Mouse (Mus musculus): ENCODE measurements around the gene Taf9b. TPM values are rescaled to one million over a fixed set of nuclear protein-coding genes. Genes with fewer than 3 reads are reported as not detected.
"Not testable (repeated sequence)": the region's sequence is repeated elsewhere in the genome, so short reads cannot be mapped to it uniquely, and the experiment has no call there.

The Taf9b gene
- total and polyA plus RNA-seq, 3 experiments, result 1.9 to 2.5 TPM; not detected in 1

DNA sequence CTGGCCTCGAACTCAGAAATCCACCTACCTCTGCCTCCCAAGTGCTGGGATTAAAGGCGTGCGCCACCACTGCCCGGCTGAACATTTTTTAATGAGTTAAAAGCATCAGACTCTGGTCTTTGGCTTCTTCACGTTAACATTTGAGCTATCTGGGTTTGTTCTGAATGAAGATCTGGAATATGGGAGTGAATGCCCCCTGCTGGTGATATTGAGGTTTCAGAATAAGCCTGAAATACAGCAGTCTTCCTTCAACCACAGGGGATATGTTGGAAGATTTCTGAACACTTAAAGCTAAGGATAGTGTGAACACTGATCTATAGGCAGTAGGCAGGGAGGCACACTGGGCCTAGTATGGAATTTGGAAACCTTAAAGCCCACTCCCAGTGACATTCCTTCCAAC, 22.1 kb downstream of the Taf9b start:
- DNase-seq (ENCODE audit: low read depth, low spot score), result no peak
- Histone ChIP-seq H3K27me3 (ENCODE audit: control insufficient read depth in 1 of 2, insufficient read depth in 2 of 2, low read length in 2 of 2) (no peaks in the 10 kb centered on the region), H3K9me3 (replicated peaks; ENCODE audit: insufficient read depth, low read length) (no peaks in the 10 kb centered on the region), H3K4me3 (ENCODE audit: control insufficient read depth in 1 of 2, insufficient read depth in 1 of 2, low read depth in 2 of 2, low read length in 2 of 2) (no peak overlapping the region), H3K9ac (ENCODE audit: control insufficient read depth, low read depth, low read length, poor library complexity, severe bottlenecking) (no peak overlapping the region), H3K27ac (ENCODE audit: control insufficient read depth, low read depth, low read length) (no peak overlapping the region), H3K79me2 (ENCODE audit: control insufficient read depth, insufficient read depth, low read length, poor library complexity) (no peaks in the 10 kb centered on the region; the same call in 1 of the 2 replicates), H3K36me3 (ENCODE audit: control insufficient read depth in 1 of 2, insufficient read depth in 2 of 2, low read length in 2 of 2) (peaks cover 0 to 32% of the 10 kb centered on the region in 2 experiments; a peak in 3 of 4 replicates), H3K4me1 (ENCODE audit: control insufficient read depth in 1 of 2, insufficient read depth in 2 of 2, low read length in 2 of 2) (no peaks in the 10 kb centered on the region)
- TF ChIP-seq USF2 (IDR thresholded peaks at IDR 0.05; ENCODE audit: borderline replicate concordance in 1 of 2, insufficient read depth in 1 of 2, low read depth in 1 of 2, low read length in 2 of 2) (no peak), POLR2AphosphoS5 (IDR thresholded peaks at IDR 0.05; ENCODE audit: borderline replicate concordance, low read depth, low read length) (no peak), CTCF (IDR thresholded peaks at IDR 0.05 in 2 of 3, conservative IDR thresholded peaks at IDR 0.05 in 1 of 3; ENCODE audit: control insufficient read depth in 1 of 3, insufficient read depth in 1 of 3, low read depth in 2 of 3, low read length in 3 of 3, poor library complexity in 1 of 3, severe bottlenecking in 1 of 3) (peak in 2 of 3 experiments; percentile 19 to 28; a peak in 3 of 6 replicates), E2F4 (IDR thresholded peaks at IDR 0.05; ENCODE audit: borderline replicate concordance, low read depth, low read length) (no peak)

DNA sequence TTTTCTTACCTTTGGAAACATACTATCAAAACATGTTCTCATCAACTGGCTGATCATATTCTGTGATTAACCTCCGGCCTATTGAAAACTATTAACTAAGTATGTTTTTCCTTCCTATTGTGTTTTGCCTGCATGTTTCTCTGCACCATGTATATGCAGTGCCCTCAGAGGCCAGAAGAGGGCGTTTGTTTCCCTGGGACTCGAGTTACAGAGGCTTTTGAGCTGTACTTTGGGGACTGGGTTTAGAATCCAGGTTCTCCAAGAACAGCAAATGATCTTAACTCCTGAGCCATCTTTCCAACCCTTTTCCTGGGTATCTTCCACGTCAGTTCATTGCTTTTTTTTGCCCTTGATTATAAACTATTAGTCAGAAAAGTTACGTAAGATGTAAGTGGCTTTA, 23.6 kb downstream of the Taf9b start:
- no peak overlapping the region for H3K4me3 ChIP-seq (ENCODE audit: control insufficient read depth in 1 of 2, insufficient read depth in 1 of 2, low read depth in 2 of 2, low read length in 2 of 2)
- H3K9me3 ChIP-seq (replicated peaks; ENCODE audit: insufficient read depth, low read length), result no peaks in the 10 kb centered on the region
- H3K9ac ChIP-seq (ENCODE audit: control insufficient read depth, low read depth, low read length, poor library complexity, severe bottlenecking), result no peak overlapping the region
- TF ChIP-seq JUND (IDR thresholded peaks at IDR 0.05; ENCODE audit: low read depth, low read length), result no peak
- peak; percentile 37 to 51 (median 38) for TF ChIP-seq CTCF (IDR thresholded peaks at IDR 0.05 in 2 of 3, conservative IDR thresholded peaks at IDR 0.05 in 1 of 3; ENCODE audit: control insufficient read depth in 1 of 3, insufficient read depth in 1 of 3, low read depth in 2 of 3, low read length in 3 of 3, poor library complexity in 1 of 3, severe bottlenecking in 1 of 3)
- H3K4me1 ChIP-seq (ENCODE audit: control insufficient read depth in 1 of 2, insufficient read depth in 2 of 2, low read length in 2 of 2), result no peaks in the 10 kb centered on the region; a peak in 1 of 4 replicates
- peak; percentile 42 for DNase-seq (ENCODE audit: low read depth, low spot score)
- no peak overlapping the region for H3K27ac ChIP-seq (ENCODE audit: control insufficient read depth, low read depth, low read length)
- no peaks in the 10 kb centered on the region for H3K27me3 ChIP-seq (ENCODE audit: control insufficient read depth in 1 of 2, insufficient read depth in 2 of 2, low read length in 2 of 2)
- peaks cover 7% of the 10 kb centered on the region; the same call in 1 of the 2 replicates for H3K79me2 ChIP-seq (ENCODE audit: control insufficient read depth, insufficient read depth, low read length, poor library complexity)
- peaks cover 0 to 35% of the 10 kb centered on the region in 2 experiments; a peak in 3 of 4 replicates for H3K36me3 ChIP-seq (ENCODE audit: control insufficient read depth in 1 of 2, insufficient read depth in 2 of 2, low read length in 2 of 2)

DNA sequence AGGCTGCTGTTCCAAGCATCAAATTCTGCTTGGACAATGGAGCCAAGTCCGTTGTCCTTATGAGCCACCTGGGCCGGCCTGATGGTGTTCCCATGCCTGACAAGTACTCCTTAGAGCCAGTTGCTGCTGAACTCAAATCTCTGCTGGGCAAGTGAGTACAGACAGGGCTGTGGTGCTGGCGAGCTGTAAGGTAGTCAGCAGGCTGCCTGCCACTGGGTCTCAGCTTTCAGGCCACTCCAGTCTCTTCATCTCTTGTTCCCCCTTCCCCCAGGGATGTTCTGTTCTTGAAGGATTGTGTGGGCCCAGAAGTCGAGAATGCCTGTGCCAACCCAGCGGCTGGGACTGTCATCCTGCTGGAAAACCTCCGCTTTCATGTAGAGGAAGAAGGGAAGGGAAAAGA, 26.6 kb downstream of the Taf9b start:
- peaks cover 19 to 31% of the 10 kb centered on the region in 2 experiments for H3K36me3 ChIP-seq (ENCODE audit: control insufficient read depth in 1 of 2, insufficient read depth in 2 of 2, low read length in 2 of 2)
- not testable (repeated sequence) for H3K27me3 ChIP-seq (ENCODE audit: control insufficient read depth in 1 of 2, insufficient read depth in 2 of 2, low read length in 2 of 2); H3K27ac ChIP-seq (ENCODE audit: control insufficient read depth, low read depth, low read length); H3K9me3 ChIP-seq (replicated peaks; ENCODE audit: insufficient read depth, low read length); H3K4me1 ChIP-seq (ENCODE audit: control insufficient read depth in 1 of 2, insufficient read depth in 2 of 2, low read length in 2 of 2); H3K9ac ChIP-seq (ENCODE audit: control insufficient read depth, low read depth, low read length, poor library complexity, severe bottlenecking); DNase-seq (ENCODE audit: low read depth, low spot score); H3K4me3 ChIP-seq (ENCODE audit: control insufficient read depth in 1 of 2, insufficient read depth in 1 of 2, low read depth in 2 of 2, low read length in 2 of 2)
- H3K79me2 ChIP-seq (ENCODE audit: control insufficient read depth, insufficient read depth, low read length, poor library complexity), result peaks cover 27% of the 10 kb centered on the region

DNA sequence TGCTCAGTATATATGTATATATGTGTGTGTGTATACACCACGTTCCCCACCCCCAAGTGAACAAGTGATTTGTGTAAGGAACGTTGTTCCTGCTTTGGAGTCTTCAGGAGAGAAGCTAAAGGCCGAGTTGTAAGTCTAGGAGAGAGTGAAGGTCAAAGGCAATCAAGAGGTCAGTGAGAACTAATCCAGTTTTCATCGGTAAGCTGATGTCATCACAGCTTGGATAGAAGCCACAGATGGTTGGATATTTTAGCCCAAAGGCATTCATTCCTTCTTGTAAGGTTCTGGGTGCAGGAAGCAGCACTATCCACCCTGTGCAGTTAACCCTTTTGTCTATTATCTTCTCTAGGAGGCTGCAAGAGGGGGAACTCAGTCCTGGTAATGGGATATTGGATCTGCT, 30.9 kb downstream of the Taf9b start:
- Histone ChIP-seq H3K9me3 (replicated peaks; ENCODE audit: insufficient read depth, low read length) (no peaks in the 10 kb centered on the region), H3K27ac (ENCODE audit: control insufficient read depth, low read depth, low read length) (no peak overlapping the region), H3K9ac (ENCODE audit: control insufficient read depth, low read depth, low read length, poor library complexity, severe bottlenecking) (peak overlapping the region; percentile 75; the same call in 1 of the 2 replicates), H3K36me3 (ENCODE audit: control insufficient read depth in 1 of 2, insufficient read depth in 2 of 2, low read length in 2 of 2) (peaks cover 18 to 25% of the 10 kb centered on the region in 2 experiments), H3K79me2 (ENCODE audit: control insufficient read depth, insufficient read depth, low read length, poor library complexity) (peaks cover 51% of the 10 kb centered on the region), H3K27me3 (ENCODE audit: control insufficient read depth in 1 of 2, insufficient read depth in 2 of 2, low read length in 2 of 2) (no peaks in the 10 kb centered on the region), H3K4me1 (ENCODE audit: control insufficient read depth in 1 of 2, insufficient read depth in 2 of 2, low read length in 2 of 2) (peaks cover 0 to 13% of the 10 kb centered on the region in 2 experiments; a peak in 3 of 4 replicates), H3K4me3 (ENCODE audit: control insufficient read depth in 1 of 2, insufficient read depth in 1 of 2, low read depth in 2 of 2, low read length in 2 of 2) (peak overlapping the region; percentile 91 to 99; a peak in 3 of 4 replicates)
- DNase-seq (ENCODE audit: low read depth, low spot score), result no peak
- TF ChIP-seq JUND (IDR thresholded peaks at IDR 0.05; ENCODE audit: low read depth, low read length) (no peak), ZC3H11A (IDR thresholded peaks at IDR 0.05; ENCODE audit: low read depth, low read length) (no peak), KAT2A (conservative IDR thresholded peaks at IDR 0.05; ENCODE audit: low read depth, low read length) (no peak), NELFE (IDR thresholded peaks at IDR 0.05; ENCODE audit: low read depth, low read length) (no peak), CHD1 (IDR thresholded peaks at IDR 0.05; ENCODE audit: low read depth, low read length) (no peak), USF2 (IDR thresholded peaks at IDR 0.05; ENCODE audit: borderline replicate concordance in 1 of 2, insufficient read depth in 1 of 2, low read depth in 1 of 2, low read length in 2 of 2) (no peak), SIN3A (IDR thresholded peaks at IDR 0.05; ENCODE audit: low read length) (no peak), CHD2 (IDR thresholded peaks at IDR 0.05; ENCODE audit: low read length) (no peak), ZMIZ1 (IDR thresholded peaks at IDR 0.05; ENCODE audit: low read depth, low read length) (no peak), MXI1 (IDR thresholded peaks at IDR 0.05; ENCODE audit: low read depth, low read length) (no peak), UBTF (IDR thresholded peaks at IDR 0.05; ENCODE audit: borderline replicate concordance, insufficient read depth, low read depth, low read length) (no peak), TCF12 (IDR thresholded peaks at IDR 0.05; ENCODE audit: low read depth, low read length) (no peak), MAFK (IDR thresholded peaks at IDR 0.05; ENCODE audit: borderline replicate concordance, low read depth, low read length) (no peak)

Data from MEL (cell line).